Mouse (Mus musculus) macrophage (primary cell): ENCODE results near the gene Prr18. TPM values are rescaled to one million over a fixed set of nuclear protein-coding genes. Genes with fewer than 3 reads are reported as not detected.
"Not testable (repeated sequence)": the region's sequence is repeated elsewhere in the genome, so short reads cannot be mapped to it uniquely, and the experiment has no call there.

Experiments used
- H3K27ac ChIP-seq: fragments of 350-480 bp; formaldehyde crosslinking; 2 replicates; pipeline ENCODE4 v1.9.0; 2021
- H3K36me3 ChIP-seq: fragments of 350-480 bp; formaldehyde crosslinking; 2 replicates; pipeline ENCODE4 v1.9.0; 2021; ENCODE audit errors: inconsistent target
- H3K4me3 ChIP-seq: fragments of 350-480 bp; formaldehyde crosslinking; 2 replicates; pipeline ENCODE4 v1.9.0; 2021; ENCODE audit errors: inconsistent target
- H3K79me2 ChIP-seq: fragments of 350-480 bp; formaldehyde crosslinking; 2 replicates; pipeline ENCODE4 v1.9.0; 2021; ENCODE audit errors: inconsistent target
- WGBS: methylation state at CpG from one replicate; pipeline ENCODE4 v1.1.7; 2026; ENCODE audit warnings: inconsistent platforms; ENCODE audit not compliant: missing documents; 5-methylcytosine and 5-hydroxymethylcytosine counted together
- polyA plus RNA-seq: library from polyadenylated mRNA; stranded (reverse); fragments of 250-400 nt; gene quantifications from 3 replicates; pipeline ENCODE4 v1.2.4, GENCODE M21; 2018; ENCODE audit warnings: inconsistent platforms

Gene Prr18
- polyA plus RNA-seq, 1 experiment from 2014 or later = 0.14 TPM

GRCm38 (mm10) chr17:8313976-8314375 is 23.3 kb upstream of the Prr18 start:
- Histone ChIP-seq H3K79me2 (peaks cover 79% of the 10 kb centered on the region), H3K36me3 (peaks cover 16% of the 10 kb centered on the region; the same call in 1 of the 2 replicates), H3K4me3 (no peak overlapping the region), H3K27ac (no peak overlapping the region)
- 80% methylated on average over 3 of the region's 3 CpGs for WGBS

GRCm38 (mm10) chr17:8316251-8316650 is 21.0 kb upstream of the Prr18 start:
- WGBS = 100% methylated on average over 1 of the region's 1 CpGs
- Histone ChIP-seq H3K27ac (no peak overlapping the region), H3K4me3 (no peak overlapping the region), H3K79me2 (peaks cover 100% of the 10 kb centered on the region), H3K36me3 (peaks cover 20% of the 10 kb centered on the region; the same call in 1 of the 2 replicates)

GRCm38 (mm10) chr17:8326877-8327276 is 10.4 kb upstream of the Prr18 start:
- WGBS = 100% methylated on average over 2 of the region's 11 CpGs
- Histone ChIP-seq H3K36me3 (peaks cover 65% of the 10 kb centered on the region), H3K79me2 (peaks cover 43% of the 10 kb centered on the region)
- not testable (repeated sequence) for H3K27ac ChIP-seq, H3K4me3 ChIP-seq

GRCm38 (mm10) chr17:8328511-8329174 is 8.6 kb upstream of the Prr18 start:
- Histone ChIP-seq H3K4me3 (no peak overlapping the region), H3K27ac (no peak overlapping the region), H3K79me2 (peaks cover 26% of the 10 kb centered on the region), H3K36me3 (peaks cover 50% of the 10 kb centered on the region)
- 92% methylated on average over 7 of the region's 7 CpGs for WGBS

- Histone ChIP-seq H3K27ac (no peak overlapping the region), H3K79me2 (peaks cover 6% of the 10 kb centered on the region; the same call in 1 of the 2 replicates), H3K36me3 (peaks cover 31% of the 10 kb centered on the region), H3K4me3 (no peak overlapping the region)
- 81% methylated on average over 5 of the region's 5 CpGs for WGBS
Measured at GRCm38 (mm10) chr17:8330602-8331001, 6.7 kb upstream of the Prr18 start.

- Histone ChIP-seq H3K36me3 (peaks cover 6% of the 10 kb centered on the region; the same call in 1 of the 2 replicates), H3K27ac (no peak overlapping the region), H3K4me3 (no peak overlapping the region), H3K79me2 (no peaks in the 10 kb centered on the region)
- 49% methylated on average over 8 of the region's 8 CpGs for WGBS
Measured at GRCm38 (mm10) chr17:8339666-8340374, 2.6 kb downstream of the Prr18 start.

- no peaks in the 10 kb centered on the region for H3K79me2 ChIP-seq
- no peak overlapping the region for H3K4me3 ChIP-seq
- no peak overlapping the region for H3K27ac ChIP-seq
- 3% methylated on average over 77 of the region's 92 CpGs for WGBS
- H3K36me3 ChIP-seq = peaks cover 6% of the 10 kb centered on the region; the same call in 1 of the 2 replicates
Measured at GRCm38 (mm10) chr17:8340407-8341359, 3.4 kb downstream of the Prr18 start.

- WGBS = 33% methylated on average over 45 of the region's 46 CpGs
- Histone ChIP-seq H3K27ac (no peak overlapping the region), H3K4me3 (no peak overlapping the region), H3K79me2 (no peaks in the 10 kb centered on the region), H3K36me3 (peaks cover 6% of the 10 kb centered on the region; the same call in 1 of the 2 replicates)
Measured at GRCm38 (mm10) chr17:8341360-8341963, 4.2 kb downstream of the Prr18 start.

GRCm38 (mm10) chr17:8342706-8343105 is 5.4 kb downstream of the Prr18 start:
- H3K4me3 ChIP-seq = no peak overlapping the region
- H3K36me3 ChIP-seq = peaks cover 6% of the 10 kb centered on the region; the same call in 1 of the 2 replicates
- no peaks in the 10 kb centered on the region for H3K79me2 ChIP-seq
- WGBS = 12% methylated on average over 5 of the region's 5 CpGs
- H3K27ac ChIP-seq = no peak overlapping the region

- Histone ChIP-seq H3K4me3 (no peak overlapping the region), H3K27ac (no peak overlapping the region), H3K36me3 (peaks cover 4% of the 10 kb centered on the region; the same call in 1 of the 2 replicates), H3K79me2 (no peaks in the 10 kb centered on the region)
- WGBS = 94% methylated on average over 6 of the region's 6 CpGs
Measured at GRCm38 (mm10) chr17:8343416-8343815, 6.2 kb downstream of the Prr18 start.

- WGBS = 90% methylated on average over 5 of the region's 5 CpGs
- no peaks in the 10 kb centered on the region for H3K36me3 ChIP-seq
- no peak overlapping the region for H3K4me3 ChIP-seq
- no peaks in the 10 kb centered on the region for H3K79me2 ChIP-seq
- H3K27ac ChIP-seq = no peak overlapping the region
Measured at GRCm38 (mm10) chr17:8347765-8348285, 10.6 kb downstream of the Prr18 start.

GRCm38 (mm10) chr17:8348941-8349340 is 11.7 kb downstream of the Prr18 start:
- WGBS = 94% methylated on average over 4 of the region's 4 CpGs
- Histone ChIP-seq H3K27ac (no peak overlapping the region), H3K4me3 (no peak overlapping the region), H3K36me3 (no peaks in the 10 kb centered on the region), H3K79me2 (no peaks in the 10 kb centered on the region)

GRCm38 (mm10) chr17:8351088-8351487 is 13.8 kb downstream of the Prr18 start:
- no peaks in the 10 kb centered on the region for H3K79me2 ChIP-seq
- no peaks in the 10 kb centered on the region for H3K36me3 ChIP-seq
- WGBS = 90% methylated on average over 7 of the region's 7 CpGs
- H3K27ac ChIP-seq = no peak overlapping the region
- no peak overlapping the region for H3K4me3 ChIP-seq

GRCm38 (mm10) chr17:8355692-8356091 is 18.4 kb downstream of the Prr18 start, which contains the start of gene T2:
Gene T2, plus strand, starts transcription at chr17:8355992.
- H3K4me3 ChIP-seq = no peak within 1 kb of the TSS
- no peak within 1 kb of the TSS for H3K27ac ChIP-seq
- no peaks in the 10 kb centered on the region for H3K36me3 ChIP-seq
- WGBS = 91% methylated on average over 6 of the region's 6 CpGs
- no peaks in the 10 kb centered on the region for H3K79me2 ChIP-seq
